Mouse (Mus musculus): ENCODE data around the gene Ppp6r1. TPM values are rescaled to one million over a fixed set of nuclear protein-coding genes. Genes with fewer than 3 reads are reported as not detected.

Ppp6r1 gene
- polyA plus RNA-seq, 1 experiment from 2014 or later, result 6.2 TPM

DNA sequence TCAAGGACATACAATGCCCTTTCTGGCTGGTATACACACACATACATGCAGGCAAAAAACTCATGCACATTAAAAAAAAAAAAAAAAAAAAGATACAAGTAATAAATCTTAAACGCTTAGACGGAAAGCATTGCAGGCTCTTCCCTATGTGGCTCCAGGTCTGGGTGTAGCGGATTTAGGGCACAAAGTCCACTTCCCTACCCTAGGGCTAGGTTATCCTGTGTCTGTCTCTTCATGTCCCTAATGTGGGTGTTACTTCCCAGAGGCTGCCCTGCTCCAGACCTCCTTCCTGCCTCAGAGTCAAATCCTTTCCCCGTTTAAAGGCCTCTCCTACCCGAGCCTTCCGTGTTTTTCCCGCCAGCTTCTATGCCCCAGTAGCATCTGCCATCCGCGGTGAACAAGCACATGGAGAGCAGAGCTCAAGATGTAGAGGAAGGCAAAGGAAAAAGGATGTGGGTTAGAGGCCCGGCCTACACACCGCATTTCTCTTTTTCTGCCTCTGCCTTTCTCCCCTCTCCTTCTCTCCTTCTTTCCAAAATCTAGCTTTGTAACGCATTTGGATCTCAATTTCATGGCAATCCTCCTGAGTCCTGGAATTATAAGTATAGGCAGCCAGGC lies 15.4 kb upstream of the Ppp6r1 start:
- Histone ChIP-seq H3K36me3 (peaks cover 22% of the 10 kb centered on the region), H3K4me2 (no peak overlapping the region)
- WGBS, result 89% methylated on average over 12 of the region's 12 CpGs

DNA sequence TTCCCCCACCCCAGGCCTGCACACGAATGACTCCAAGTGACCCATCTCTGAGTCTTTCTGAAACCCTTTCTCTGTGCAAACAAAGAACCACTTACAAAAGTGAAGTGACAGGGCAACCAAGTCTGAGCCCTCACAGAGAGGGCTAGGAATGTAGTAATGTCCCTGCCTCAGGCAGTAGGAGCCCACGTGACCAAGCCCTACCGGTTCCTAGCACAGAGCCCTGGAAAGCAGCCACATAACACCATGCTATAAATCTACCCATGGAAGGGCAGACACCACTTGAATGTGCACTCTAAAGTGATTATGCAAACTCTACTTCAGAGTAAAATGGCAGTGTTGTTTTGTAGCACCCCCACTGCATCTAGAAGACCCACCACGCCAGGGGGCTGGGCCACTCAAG lies 13.1 kb upstream of the Ppp6r1 start:
- Histone ChIP-seq H3K36me3 (peaks cover 29% of the 10 kb centered on the region), H3K4me3 (no peak overlapping the region), H3K4me2 (no peak overlapping the region), H3K27me3 (no peaks in the 10 kb centered on the region), H3K9me3 (replicated peaks) (no peaks in the 10 kb centered on the region), H3K9ac (no peak overlapping the region), H3K4me1 (replicated peaks) (peaks cover 8% of the 10 kb centered on the region), H3K27ac (peak overlapping the region; percentile 74)
- 68% methylated on average over 4 of the region's 4 CpGs for WGBS
- peak; percentile 74; the same call in 1 of the 2 replicates for ATAC-seq (replicated peaks; ENCODE audit: insufficient number of reproducible peaks, insufficient read depth, low FRiP score, low read depth)

More for the DNA sequence above, 15.4 kb upstream of the Ppp6r1 start:
- no peak overlapping the region for H3K4me3 ChIP-seq
- ATAC-seq (replicated peaks; ENCODE audit: insufficient number of reproducible peaks, insufficient read depth, low FRiP score, low read depth), result no peak
- H3K27me3 ChIP-seq, result no peaks in the 10 kb centered on the region
- peaks cover 8% of the 10 kb centered on the region for H3K4me1 ChIP-seq (replicated peaks)
- no peaks in the 10 kb centered on the region for H3K9me3 ChIP-seq (replicated peaks)
- no peak overlapping the region for H3K27ac ChIP-seq
- H3K9ac ChIP-seq, result no peak overlapping the region

DNA sequence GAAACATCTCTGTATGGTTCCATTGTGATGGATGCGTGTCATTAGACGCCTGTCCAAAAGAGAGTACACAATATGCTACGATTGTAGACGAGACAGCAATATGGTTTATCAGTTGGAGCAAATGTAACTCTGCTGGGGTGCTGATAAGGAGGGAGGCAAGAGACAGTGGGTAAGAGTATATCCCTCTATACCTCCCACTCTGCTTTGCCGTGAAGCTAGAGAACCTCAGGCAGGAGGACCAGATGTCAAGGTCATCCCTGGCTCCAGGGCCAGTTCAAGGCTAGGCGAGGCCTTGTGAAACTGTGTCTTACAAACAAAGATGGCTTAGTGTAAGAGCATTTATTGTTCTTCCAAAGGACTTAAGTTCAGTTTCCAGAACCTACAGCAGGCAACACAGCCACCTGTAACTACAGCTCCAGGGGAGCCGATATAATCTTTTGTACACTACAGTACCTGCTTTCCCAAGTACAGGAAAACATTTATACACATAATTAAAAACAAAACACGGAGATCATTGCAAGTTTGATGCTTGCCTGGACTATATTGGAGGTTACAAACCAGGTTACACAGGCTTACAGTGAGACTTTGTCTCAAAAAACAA lies 11.9 kb upstream of the Ppp6r1 start:
- H3K4me2 ChIP-seq, result no peak overlapping the region
- H3K27me3 ChIP-seq, result no peaks in the 10 kb centered on the region
- no peak overlapping the region for H3K9ac ChIP-seq
- H3K9me3 ChIP-seq (replicated peaks), result no peaks in the 10 kb centered on the region
- H3K4me3 ChIP-seq, result no peak overlapping the region
- no peak for ATAC-seq (replicated peaks; ENCODE audit: insufficient number of reproducible peaks, insufficient read depth, low FRiP score, low read depth)
- peaks cover 37% of the 10 kb centered on the region for H3K36me3 ChIP-seq
- WGBS, result 84% methylated on average over 8 of the region's 8 CpGs
- peaks cover 8% of the 10 kb centered on the region for H3K4me1 ChIP-seq (replicated peaks)
- H3K27ac ChIP-seq, result no peak overlapping the region

DNA sequence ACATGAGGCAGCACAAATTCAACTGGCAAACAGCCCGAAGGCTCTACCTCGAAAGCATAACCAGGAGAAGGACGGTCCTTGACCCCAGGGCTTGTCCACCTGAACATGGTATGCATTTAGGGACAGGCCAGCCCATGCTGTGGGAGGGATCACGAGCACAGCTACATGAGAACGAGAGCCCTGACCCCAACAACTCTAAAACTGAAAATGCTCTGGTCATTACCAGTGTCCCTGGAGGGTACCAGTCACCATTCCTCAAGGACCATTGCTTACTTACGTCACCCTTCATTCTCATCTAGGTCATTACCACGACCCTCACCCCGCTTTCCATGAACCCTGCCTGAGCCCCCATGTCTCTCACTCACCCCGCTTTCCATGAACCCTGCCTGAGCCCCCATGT lies 10.3 kb upstream of the Ppp6r1 start:
- H3K4me3 ChIP-seq, result no peak overlapping the region
- no peak overlapping the region for H3K4me2 ChIP-seq
- H3K4me1 ChIP-seq (replicated peaks), result peaks cover 8% of the 10 kb centered on the region
- H3K27me3 ChIP-seq, result no peaks in the 10 kb centered on the region
- H3K9me3 ChIP-seq (replicated peaks), result no peaks in the 10 kb centered on the region
- no peak for ATAC-seq (replicated peaks; ENCODE audit: insufficient number of reproducible peaks, insufficient read depth, low FRiP score, low read depth)
- peaks cover 44% of the 10 kb centered on the region for H3K36me3 ChIP-seq
- no peak overlapping the region for H3K27ac ChIP-seq
- H3K9ac ChIP-seq, result no peak overlapping the region
- WGBS, result 91% methylated on average over 9 of the region's 9 CpGs

DNA sequence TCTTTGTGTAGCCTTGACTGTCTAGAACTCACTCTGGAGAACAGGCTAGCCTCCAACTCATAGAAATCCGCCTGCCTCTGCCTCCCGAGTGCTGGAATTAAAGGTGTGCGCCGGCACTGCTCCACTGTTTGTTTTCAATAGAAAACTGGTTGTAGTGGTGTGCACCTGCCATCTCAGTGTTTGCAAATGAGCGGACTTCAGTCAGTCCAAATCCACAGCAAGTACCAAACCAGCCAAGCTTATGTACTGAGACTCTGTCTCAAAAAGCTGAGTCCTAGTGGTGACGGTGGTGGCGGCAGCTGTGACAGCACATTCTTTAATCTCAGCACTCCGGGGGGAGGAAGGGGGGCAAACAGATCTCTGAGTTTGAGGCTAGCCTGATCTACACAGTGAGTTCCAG lies 9.7 kb upstream of the Ppp6r1 start:
- Histone ChIP-seq H3K4me2 (no peak overlapping the region), H3K27me3 (no peaks in the 10 kb centered on the region), H3K4me1 (replicated peaks) (peaks cover 8% of the 10 kb centered on the region), H3K9ac (no peak overlapping the region), H3K27ac (no peak overlapping the region), H3K4me3 (no peak overlapping the region), H3K9me3 (replicated peaks) (no peaks in the 10 kb centered on the region), H3K36me3 (peaks cover 47% of the 10 kb centered on the region)
- 92% methylated on average over 8 of the region's 8 CpGs for whole genome bisulfite sequencing
- no peak for ATAC-seq (replicated peaks; ENCODE audit: insufficient number of reproducible peaks, insufficient read depth, low FRiP score, low read depth)

DNA sequence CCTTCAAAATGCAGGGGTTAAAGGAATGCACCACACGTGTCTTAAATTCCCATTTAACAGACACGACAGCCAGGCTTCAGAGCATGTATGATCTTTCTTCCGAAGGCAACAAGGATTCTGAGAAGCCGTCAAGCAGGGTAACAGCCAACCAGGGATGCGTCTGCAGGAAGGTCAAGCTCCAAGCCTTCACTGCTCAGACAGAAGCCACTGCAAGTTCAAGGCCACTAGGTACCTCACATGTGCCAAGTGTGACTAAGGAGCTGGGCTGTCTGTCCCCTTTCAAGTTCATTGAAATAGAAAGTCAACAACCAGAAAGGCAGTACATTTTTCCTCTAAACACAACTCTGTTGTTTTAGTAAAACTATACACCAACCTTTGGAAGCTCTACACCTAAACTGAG lies 8.1 kb upstream of the Ppp6r1 start:
- WGBS, result 94% methylated on average over 5 of the region's 5 CpGs

DNA sequence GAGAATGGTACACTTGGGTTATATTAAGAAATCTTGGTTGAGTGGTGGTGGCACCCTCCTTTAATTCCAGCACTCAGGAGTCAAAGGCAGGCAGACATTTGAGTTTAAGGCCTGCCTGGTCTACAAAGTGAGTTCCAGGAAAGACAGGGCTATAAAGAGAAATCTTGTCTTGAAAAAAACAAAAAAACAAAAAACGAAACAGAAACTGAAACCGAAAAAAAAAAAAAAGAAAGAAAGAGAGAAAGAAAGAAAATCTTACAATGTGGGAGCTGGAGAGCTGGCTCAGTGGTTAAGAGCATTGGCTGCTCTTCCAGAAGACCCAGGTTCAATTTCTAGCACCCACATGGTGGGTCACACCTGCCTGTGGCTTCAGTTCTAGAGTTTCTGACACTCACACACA lies 4.9 kb upstream of the Ppp6r1 start:
- H3K27ac ChIP-seq, result no peak overlapping the region
- H3K27me3 ChIP-seq, result no peaks in the 10 kb centered on the region
- H3K9ac ChIP-seq, result no peak overlapping the region
- no peak overlapping the region for H3K4me2 ChIP-seq
- H3K4me3 ChIP-seq, result no peak overlapping the region
- H3K4me1 ChIP-seq (replicated peaks), result peaks cover 6% of the 10 kb centered on the region
- no peaks in the 10 kb centered on the region for H3K9me3 ChIP-seq (replicated peaks)
- 84% methylated on average over 2 of the region's 2 CpGs for WGBS
- H3K36me3 ChIP-seq, result peaks cover 39% of the 10 kb centered on the region
- ATAC-seq (replicated peaks; ENCODE audit: insufficient number of reproducible peaks, insufficient read depth, low FRiP score, low read depth), result no peak

More for the DNA sequence above, 8.1 kb upstream of the Ppp6r1 start:
- Histone ChIP-seq H3K9ac (no peak overlapping the region), H3K27me3 (no peaks in the 10 kb centered on the region), H3K27ac (no peak overlapping the region), H3K4me1 (replicated peaks) (peaks cover 3% of the 10 kb centered on the region; the same call in 1 of the 2 replicates), H3K36me3 (peaks cover 50% of the 10 kb centered on the region), H3K4me2 (no peak overlapping the region), H3K9me3 (replicated peaks) (no peaks in the 10 kb centered on the region), H3K4me3 (no peak overlapping the region)
- ATAC-seq (replicated peaks; ENCODE audit: insufficient number of reproducible peaks, insufficient read depth, low FRiP score, low read depth), result no peak

DNA sequence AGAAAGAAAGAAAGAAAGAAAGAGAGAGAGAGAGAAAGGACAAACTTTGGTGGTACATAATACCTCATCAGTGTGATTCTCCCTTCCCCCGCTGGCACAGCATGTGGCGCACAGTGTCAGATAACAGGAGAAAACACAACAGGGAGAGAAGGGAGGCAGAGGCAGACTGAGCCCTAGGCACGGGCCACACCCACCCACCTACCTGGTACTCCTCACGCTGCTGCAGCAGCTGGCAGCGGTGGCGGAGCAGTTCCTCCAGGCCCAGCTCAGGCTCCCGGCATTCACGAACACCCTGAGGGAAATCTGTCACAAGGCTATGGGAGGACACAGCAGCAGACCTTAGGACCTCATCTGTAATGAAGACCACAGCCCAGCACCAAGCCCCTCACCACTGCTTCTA lies 4.4 kb upstream of the Ppp6r1 start:
- Histone ChIP-seq H3K9me3 (replicated peaks) (no peaks in the 10 kb centered on the region), H3K27ac (no peak overlapping the region), H3K9ac (no peak overlapping the region), H3K27me3 (no peaks in the 10 kb centered on the region), H3K36me3 (peaks cover 34% of the 10 kb centered on the region), H3K4me1 (replicated peaks) (peaks cover 6% of the 10 kb centered on the region), H3K4me3 (no peak overlapping the region), H3K4me2 (no peak overlapping the region)
- WGBS, result 74% methylated on average over 8 of the region's 8 CpGs
- ATAC-seq (replicated peaks; ENCODE audit: insufficient number of reproducible peaks, insufficient read depth, low FRiP score, low read depth), result no peak

DNA sequence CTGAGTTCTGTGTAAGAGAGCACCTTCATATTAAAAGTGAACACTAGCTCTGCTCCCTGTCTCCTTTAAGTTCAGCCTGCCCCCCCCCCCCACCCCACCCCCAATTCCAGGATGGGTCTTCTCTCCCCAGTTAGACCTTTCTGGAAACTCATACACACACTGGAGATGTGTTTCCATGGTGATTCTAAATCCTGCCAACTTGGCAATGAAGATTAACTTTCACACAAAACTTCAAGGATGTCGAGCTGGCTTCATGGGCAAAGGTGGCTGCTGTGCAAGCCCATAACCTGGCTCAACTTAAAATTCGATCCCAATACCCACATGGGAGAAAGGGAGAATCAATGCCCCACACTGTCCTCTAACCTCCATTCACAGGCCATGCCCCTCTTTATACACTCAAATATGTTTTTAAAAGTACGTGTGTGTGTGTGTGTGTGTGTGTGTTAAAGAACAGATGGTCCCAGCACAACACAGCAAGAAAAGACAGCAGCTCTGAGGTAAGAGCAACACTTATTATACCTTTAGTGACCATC lies 1.2 kb upstream of the Ppp6r1 start:
- H3K9ac ChIP-seq, result no peak overlapping the region
- peak overlapping the region; percentile 86 for H3K4me2 ChIP-seq
- peaks cover 15% of the 10 kb centered on the region for H3K36me3 ChIP-seq
- peak overlapping the region; percentile 96 for H3K27ac ChIP-seq
- H3K4me1 ChIP-seq (replicated peaks), result peaks cover 27% of the 10 kb centered on the region
- H3K4me3 ChIP-seq, result peak overlapping the region; percentile 94
- no peak for ATAC-seq (replicated peaks; ENCODE audit: insufficient number of reproducible peaks, insufficient read depth, low FRiP score, low read depth)
- 70% methylated on average over 3 of the region's 3 CpGs for WGBS
- no peaks in the 10 kb centered on the region for H3K27me3 ChIP-seq
- H3K9me3 ChIP-seq (replicated peaks), result no peaks in the 10 kb centered on the region

DNA sequence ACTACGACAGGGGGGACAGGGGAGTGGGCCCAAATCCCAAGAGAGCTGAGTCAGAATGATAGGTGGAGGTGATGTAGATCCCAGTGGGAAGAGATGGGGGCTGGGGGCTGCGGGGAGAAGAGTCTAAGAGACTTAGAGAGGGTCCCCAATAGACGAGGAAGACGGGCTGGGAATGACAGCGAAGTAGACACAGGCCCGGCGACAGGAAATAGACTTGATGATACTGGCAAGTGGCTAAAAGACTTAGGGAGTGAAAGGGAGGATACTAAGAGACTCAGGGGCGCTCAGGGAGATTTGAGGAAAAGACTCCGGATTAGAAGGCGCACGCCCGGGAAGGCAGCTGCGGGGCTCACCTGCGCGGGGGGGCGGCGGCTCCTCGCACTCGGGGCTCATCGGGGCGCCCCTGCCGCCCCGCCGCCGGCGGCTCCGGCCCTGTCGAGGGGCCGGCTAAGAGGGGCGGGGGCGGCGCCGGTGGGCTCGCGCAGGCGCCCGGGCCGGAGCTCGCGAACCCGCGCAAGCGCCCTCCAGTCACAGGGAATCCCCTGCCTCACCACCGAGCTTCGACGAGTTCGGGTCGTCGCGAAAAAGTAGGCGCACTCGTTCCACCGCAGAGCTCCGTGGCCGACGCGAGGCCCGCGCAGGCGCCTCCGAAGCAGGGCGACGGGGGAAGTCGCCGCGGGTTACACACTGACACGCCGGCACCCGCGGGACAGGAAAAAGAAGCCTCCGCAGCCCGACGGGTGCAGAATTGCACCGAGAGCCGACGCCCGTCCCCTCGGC lies 501 bp downstream of the Ppp6r1 start:
- WGBS, result under 1% methylated on average over 62 of the region's 78 CpGs
- peak; percentile 66 for ATAC-seq (replicated peaks; ENCODE audit: insufficient number of reproducible peaks, insufficient read depth, low FRiP score, low read depth)
- peaks cover 2% of the 10 kb centered on the region for H3K36me3 ChIP-seq

DNA sequence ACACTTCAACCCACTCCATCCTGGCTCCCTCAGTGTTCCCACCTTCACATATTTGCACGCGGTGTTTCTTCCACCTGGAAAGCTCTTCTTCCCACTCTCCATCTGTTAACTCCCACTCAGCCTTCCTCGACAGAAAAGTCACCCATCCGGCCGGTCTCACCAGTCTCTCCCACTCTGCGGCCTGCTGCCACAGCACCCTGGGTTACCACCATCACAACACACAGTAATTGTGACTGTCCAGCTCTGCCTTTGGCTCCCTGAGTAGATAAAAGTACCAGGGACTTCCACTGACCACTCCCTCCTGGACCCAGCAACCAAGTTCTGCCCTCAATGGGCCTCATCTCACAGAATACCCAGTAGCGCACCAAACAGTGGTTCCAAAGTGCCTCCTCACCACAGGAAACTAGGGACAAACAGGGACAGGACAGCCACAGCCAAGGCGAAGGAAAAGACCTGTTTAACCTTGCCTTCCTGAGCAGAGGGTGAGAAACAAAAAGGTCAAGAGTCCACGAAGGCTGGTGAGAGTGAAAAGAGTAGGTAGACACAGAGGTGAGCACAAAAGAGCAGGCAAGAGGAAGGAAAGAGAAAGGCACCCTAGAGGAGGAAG lies 1.2 kb downstream of the Ppp6r1 start:
- WGBS, result 27% methylated on average over 9 of the region's 9 CpGs

More for the DNA sequence above, 501 bp downstream of the Ppp6r1 start:
- Histone ChIP-seq H3K27me3 (no peaks in the 10 kb centered on the region), H3K9ac (peak overlapping the region; percentile 98), H3K4me1 (replicated peaks) (peaks cover 35% of the 10 kb centered on the region), H3K4me2 (peak overlapping the region; percentile 86), H3K27ac (peak overlapping the region; percentile 96), H3K9me3 (replicated peaks) (no peaks in the 10 kb centered on the region), H3K4me3 (peak overlapping the region; percentile 94)

More for the DNA sequence above, 1.2 kb downstream of the Ppp6r1 start:
- ATAC-seq (replicated peaks; ENCODE audit: insufficient number of reproducible peaks, insufficient read depth, low FRiP score, low read depth), result no peak
- Histone ChIP-seq H3K4me2 (peak overlapping the region; percentile 86), H3K9me3 (replicated peaks) (no peaks in the 10 kb centered on the region), H3K27me3 (no peaks in the 10 kb centered on the region), H3K36me3 (no peaks in the 10 kb centered on the region; the same call in 1 of the 2 replicates), H3K9ac (peak overlapping the region; percentile 98), H3K27ac (peak overlapping the region; percentile 96), H3K4me3 (peak overlapping the region; percentile 94), H3K4me1 (replicated peaks) (peaks cover 38% of the 10 kb centered on the region)
